Mouse (Mus musculus): ENCODE results near the gene Naga. TPM values are rescaled to one million over a fixed set of nuclear protein-coding genes. Genes with fewer than 3 reads are reported as not detected.

The Naga gene
- total and polyA plus RNA-seq, 2 experiments = 30.1 to 67.0 TPM

DNA sequence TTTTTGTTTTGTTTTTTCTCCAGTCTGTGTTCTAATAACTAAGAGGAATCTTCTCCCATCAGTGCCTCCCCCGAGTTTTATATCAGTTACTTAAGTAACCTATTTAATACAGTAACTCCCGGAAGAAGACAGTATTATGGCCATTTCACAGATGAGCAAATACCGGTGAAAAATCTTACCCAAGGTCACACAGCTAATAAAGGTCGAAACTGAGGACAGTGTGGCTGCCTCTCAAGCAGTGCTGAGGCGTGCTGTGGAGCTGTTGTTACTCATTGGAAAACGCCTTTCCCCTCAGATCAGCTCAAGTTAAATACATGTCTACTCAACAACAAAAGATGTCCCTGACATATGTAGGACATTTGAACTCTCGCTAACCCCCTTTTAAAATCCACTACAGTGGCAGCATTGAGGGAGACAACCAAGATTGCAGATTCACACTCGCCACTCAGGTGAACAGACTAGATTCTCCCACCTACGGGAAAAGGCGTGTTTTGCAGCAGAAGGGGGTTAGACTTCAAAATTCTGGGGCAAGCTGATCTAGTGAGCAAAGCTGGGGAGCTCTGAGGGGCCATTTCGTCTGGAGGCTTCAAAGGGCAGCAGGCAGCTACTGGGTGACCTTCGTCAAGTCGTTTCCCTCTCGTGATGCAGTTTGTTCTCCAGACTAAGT is 14.5 kb upstream of the Naga start:
- TF ChIP-seq POLR2A (IDR thresholded peaks at IDR 0.05; ENCODE audit: extremely low read depth, insufficient read depth, low read length) = no peak
- no peak for TF ChIP-seq CTCF (IDR thresholded peaks at IDR 0.05; ENCODE audit: low read depth, low read length)
- H3K4me1 ChIP-seq (ENCODE audit: control insufficient read depth, insufficient read depth, low read length) = peaks cover 25% of the 10 kb centered on the region

DNA sequence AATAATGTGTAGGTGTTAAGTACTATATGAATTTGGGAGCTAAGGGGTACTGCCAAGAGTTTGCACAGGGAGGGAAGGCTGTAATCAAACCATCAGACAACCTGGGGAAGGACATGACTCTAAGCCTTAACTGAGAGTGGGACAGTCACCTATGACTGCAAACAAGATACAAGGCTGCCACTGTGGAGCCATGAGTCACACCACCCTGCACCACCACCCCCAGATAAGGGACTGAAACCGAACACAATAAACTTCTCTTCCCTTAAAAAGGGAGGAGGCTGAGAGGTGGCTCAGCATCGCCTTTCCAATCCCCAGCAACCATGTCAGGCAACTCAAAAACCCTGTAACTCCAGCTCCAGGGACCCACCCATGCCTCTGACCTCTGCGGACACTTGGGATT is 12.8 kb upstream of the Naga start:
- no peak overlapping the region for H3K4me3 ChIP-seq (ENCODE audit: insufficient read depth, low read depth, low read length)
- 18% methylated on average over 3 of the region's 3 CpGs for WGBS
- peak overlapping the region; percentile 95 for H3K27ac ChIP-seq (replicated peaks; ENCODE audit: insufficient read depth, low read depth, low read length)
- DNase-seq (ENCODE audit: extremely low read depth, low read depth, low spot score) = peak; percentile 36
- H3K36me3 ChIP-seq (ENCODE audit: control insufficient read depth, insufficient read depth, low read length) = peaks cover 20% of the 10 kb centered on the region
- H3K79me2 ChIP-seq (ENCODE audit: control insufficient read depth, insufficient read depth, low read length) = peaks cover 27% of the 10 kb centered on the region
- H3K4me1 ChIP-seq (ENCODE audit: control insufficient read depth, insufficient read depth, low read length) = peaks cover 39% of the 10 kb centered on the region
- peak overlapping the region; percentile 46 for H3K9ac ChIP-seq (ENCODE audit: low read depth, low read length)
- TF ChIP-seq CTCF (IDR thresholded peaks at IDR 0.05; ENCODE audit: low read depth, low read length) (no peak), POLR2A (IDR thresholded peaks at IDR 0.05; ENCODE audit: extremely low read depth, insufficient read depth, low read length) (no peak)
- H3K27me3 ChIP-seq (ENCODE audit: control insufficient read depth, insufficient read depth, low read length) = no peaks in the 10 kb centered on the region

More for the DNA sequence above, 14.5 kb upstream of the Naga start:
- H3K4me3 ChIP-seq (ENCODE audit: insufficient read depth, low read depth, low read length) = peak overlapping the region; percentile 90
- peak; percentile 60 for DNase-seq (ENCODE audit: extremely low read depth, low read depth, low spot score)
- peaks cover 17% of the 10 kb centered on the region for H3K36me3 ChIP-seq (ENCODE audit: control insufficient read depth, insufficient read depth, low read length)
- 6% methylated on average over 14 of the region's 14 CpGs for WGBS
- H3K27ac ChIP-seq (replicated peaks; ENCODE audit: insufficient read depth, low read depth, low read length) = peak overlapping the region; percentile 95
- peak overlapping the region; percentile 97 for H3K9ac ChIP-seq (ENCODE audit: low read depth, low read length)
- peaks cover 24% of the 10 kb centered on the region for H3K79me2 ChIP-seq (ENCODE audit: control insufficient read depth, insufficient read depth, low read length)
- no peaks in the 10 kb centered on the region for H3K27me3 ChIP-seq (ENCODE audit: control insufficient read depth, insufficient read depth, low read length)

DNA sequence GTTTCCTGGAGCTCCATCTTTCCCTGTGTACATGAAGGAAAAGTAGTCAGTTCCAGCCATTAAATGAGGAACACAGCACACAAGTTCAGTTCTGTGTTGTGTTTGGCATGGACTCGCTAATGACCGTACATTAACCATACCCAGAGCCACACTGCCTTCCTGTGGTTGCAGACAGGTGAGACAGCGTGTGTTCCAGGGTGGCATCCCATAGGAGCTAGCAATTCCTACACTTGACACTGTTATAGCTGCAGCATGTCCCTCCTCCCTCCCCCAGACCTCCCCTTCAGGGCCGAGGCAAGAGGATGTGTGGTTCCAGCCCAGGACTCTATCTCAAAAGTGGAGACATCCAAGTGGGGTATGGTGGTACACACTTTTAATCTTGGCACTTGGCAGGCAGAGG is 11.6 kb upstream of the Naga start:
- peaks cover 20% of the 10 kb centered on the region for H3K36me3 ChIP-seq (ENCODE audit: control insufficient read depth, insufficient read depth, low read length)
- DNase-seq (ENCODE audit: extremely low read depth, low read depth, low spot score) = no peak
- H3K9ac ChIP-seq (ENCODE audit: low read depth, low read length) = peak overlapping the region; percentile 7; the same call in 1 of the 2 replicates
- WGBS = 26% methylated on average over 4 of the region's 4 CpGs
- H3K79me2 ChIP-seq (ENCODE audit: control insufficient read depth, insufficient read depth, low read length) = peaks cover 27% of the 10 kb centered on the region
- peak overlapping the region; percentile 59 for H3K27ac ChIP-seq (replicated peaks; ENCODE audit: insufficient read depth, low read depth, low read length)
- peak; percentile 35 for TF ChIP-seq CTCF (IDR thresholded peaks at IDR 0.05; ENCODE audit: low read depth, low read length)
- no peak for TF ChIP-seq POLR2A (IDR thresholded peaks at IDR 0.05; ENCODE audit: extremely low read depth, insufficient read depth, low read length)
- H3K27me3 ChIP-seq (ENCODE audit: control insufficient read depth, insufficient read depth, low read length) = no peaks in the 10 kb centered on the region
- peaks cover 39% of the 10 kb centered on the region for H3K4me1 ChIP-seq (ENCODE audit: control insufficient read depth, insufficient read depth, low read length)
- no peak overlapping the region for H3K4me3 ChIP-seq (ENCODE audit: insufficient read depth, low read depth, low read length)

DNA sequence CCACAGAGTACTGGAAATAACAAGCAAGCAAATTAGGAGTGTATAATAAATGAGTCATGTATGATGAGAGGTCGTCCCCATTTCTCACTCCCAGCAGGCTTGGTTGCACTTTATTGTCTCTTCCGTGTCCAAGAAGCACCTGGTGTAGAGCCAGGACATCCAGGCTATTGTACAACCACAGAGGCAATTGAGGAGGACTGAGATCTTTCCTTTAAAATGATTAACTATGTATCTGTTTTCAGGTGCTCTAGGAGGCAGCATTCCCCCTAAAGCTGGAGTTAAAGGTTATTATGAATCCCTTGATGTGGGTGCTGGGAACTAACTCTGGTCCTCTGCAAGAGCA is 10.2 kb upstream of the Naga start:
- no peak overlapping the region for H3K27ac ChIP-seq (replicated peaks; ENCODE audit: insufficient read depth, low read depth, low read length)
- peaks cover 20% of the 10 kb centered on the region for H3K36me3 ChIP-seq (ENCODE audit: control insufficient read depth, insufficient read depth, low read length)
- DNase-seq (ENCODE audit: extremely low read depth, low read depth, low spot score) = no peak
- no peak overlapping the region for H3K9ac ChIP-seq (ENCODE audit: low read depth, low read length)
- no peak overlapping the region for H3K4me3 ChIP-seq (ENCODE audit: insufficient read depth, low read depth, low read length)
- TF ChIP-seq CTCF (IDR thresholded peaks at IDR 0.05; ENCODE audit: low read depth, low read length) (no peak), POLR2A (IDR thresholded peaks at IDR 0.05; ENCODE audit: extremely low read depth, insufficient read depth, low read length) (no peak)
- no peaks in the 10 kb centered on the region for H3K27me3 ChIP-seq (ENCODE audit: control insufficient read depth, insufficient read depth, low read length)
- 34% methylated on average over 2 of the region's 2 CpGs for WGBS
- H3K4me1 ChIP-seq (ENCODE audit: control insufficient read depth, insufficient read depth, low read length) = peaks cover 39% of the 10 kb centered on the region
- H3K79me2 ChIP-seq (ENCODE audit: control insufficient read depth, insufficient read depth, low read length) = peaks cover 27% of the 10 kb centered on the region

DNA sequence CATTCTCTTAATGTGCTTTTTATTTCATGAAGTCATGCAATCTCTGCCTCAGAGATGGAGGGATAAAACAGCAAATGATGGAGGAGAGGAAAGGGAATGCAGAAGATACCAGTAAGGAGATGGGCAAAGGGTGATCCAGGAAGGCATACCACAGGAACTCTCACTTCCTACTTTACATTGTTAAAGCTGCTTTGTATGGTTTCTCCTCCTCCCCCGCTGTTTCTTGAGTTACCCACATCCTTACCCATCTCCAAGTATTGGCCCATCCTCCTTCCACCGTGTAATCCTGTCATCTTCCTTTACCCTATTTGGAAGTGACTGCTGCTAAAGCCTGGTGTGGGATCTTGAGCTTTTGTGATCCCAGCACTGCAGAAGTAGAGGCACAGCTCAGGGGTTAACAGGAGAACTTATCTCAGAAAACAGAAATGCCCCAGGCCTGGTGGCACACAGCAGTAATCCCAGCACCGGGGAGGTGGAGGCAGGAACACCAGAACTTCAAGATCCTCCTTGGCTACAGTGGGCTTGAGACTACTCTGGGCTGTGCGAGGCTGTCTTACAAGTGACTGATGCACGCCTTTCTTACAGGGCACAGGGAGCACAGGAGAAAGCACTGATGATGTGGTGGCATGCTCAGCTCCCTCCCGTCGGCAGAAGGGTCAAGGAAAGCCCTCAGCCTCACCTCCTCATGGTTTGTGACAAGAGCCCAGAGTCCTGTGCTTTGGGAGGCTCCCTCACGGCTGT is 9.7 kb upstream of the Naga start:
- Histone ChIP-seq H3K4me1 (ENCODE audit: control insufficient read depth, insufficient read depth, low read length) (peaks cover 39% of the 10 kb centered on the region), H3K4me3 (ENCODE audit: insufficient read depth, low read depth, low read length) (no peak overlapping the region), H3K27me3 (ENCODE audit: control insufficient read depth, insufficient read depth, low read length) (no peaks in the 10 kb centered on the region), H3K27ac (replicated peaks; ENCODE audit: insufficient read depth, low read depth, low read length) (no peak overlapping the region), H3K79me2 (ENCODE audit: control insufficient read depth, insufficient read depth, low read length) (peaks cover 21% of the 10 kb centered on the region; the same call in 1 of the 2 replicates), H3K9ac (ENCODE audit: low read depth, low read length) (no peak overlapping the region), H3K36me3 (ENCODE audit: control insufficient read depth, insufficient read depth, low read length) (peaks cover 20% of the 10 kb centered on the region)
- WGBS = 80% methylated on average over 8 of the region's 8 CpGs
- TF ChIP-seq CTCF (IDR thresholded peaks at IDR 0.05; ENCODE audit: low read depth, low read length) (no peak), POLR2A (IDR thresholded peaks at IDR 0.05; ENCODE audit: extremely low read depth, insufficient read depth, low read length) (no peak)
- DNase-seq (ENCODE audit: extremely low read depth, low read depth, low spot score) = no peak

DNA sequence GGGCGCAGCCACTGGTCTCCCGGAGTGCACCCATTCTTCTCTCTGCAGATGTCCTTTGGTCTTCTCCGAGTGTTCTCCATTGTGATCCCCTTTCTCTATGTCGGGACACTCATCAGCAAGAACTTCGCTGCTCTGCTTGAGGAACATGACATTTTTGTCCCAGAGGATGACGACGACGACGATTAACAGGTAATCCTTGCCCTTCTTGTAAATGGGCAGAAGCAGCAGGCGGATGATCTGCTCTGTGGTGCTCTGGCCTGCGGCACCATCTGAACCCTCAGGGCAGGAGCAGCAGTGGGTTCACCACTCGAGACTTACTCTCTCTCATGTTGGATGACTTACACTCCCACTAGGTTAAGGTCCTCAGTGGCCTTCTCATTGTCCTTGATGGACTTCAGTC is 9.1 kb upstream of the Naga start:
- 94% methylated on average over 12 of the region's 12 CpGs for WGBS
- peaks cover 18% of the 10 kb centered on the region; the same call in 1 of the 2 replicates for H3K79me2 ChIP-seq (ENCODE audit: control insufficient read depth, insufficient read depth, low read length)
- peaks cover 20% of the 10 kb centered on the region for H3K36me3 ChIP-seq (ENCODE audit: control insufficient read depth, insufficient read depth, low read length)
- peaks cover 39% of the 10 kb centered on the region for H3K4me1 ChIP-seq (ENCODE audit: control insufficient read depth, insufficient read depth, low read length)
- H3K9ac ChIP-seq (ENCODE audit: low read depth, low read length) = no peak overlapping the region
- no peak for DNase-seq (ENCODE audit: extremely low read depth, low read depth, low spot score)
- no peak overlapping the region for H3K27ac ChIP-seq (replicated peaks; ENCODE audit: insufficient read depth, low read depth, low read length)
- H3K27me3 ChIP-seq (ENCODE audit: control insufficient read depth, insufficient read depth, low read length) = no peaks in the 10 kb centered on the region
- no peak for TF ChIP-seq POLR2A (IDR thresholded peaks at IDR 0.05; ENCODE audit: extremely low read depth, insufficient read depth, low read length)
- H3K4me3 ChIP-seq (ENCODE audit: insufficient read depth, low read depth, low read length) = no peak overlapping the region
